Mouse (Mus musculus) heart, postnatal 0 days (tissue): ENCODE measurements at regions not wholly inside any gene's neighbourhood (a gene's known extent, or its start where the extent isn't known, plus 50 kb on each side); places are given as distances from the start of the nearest gene placed in this dataset.

Experiments used
- CTCF ChIP-seq: IDR thresholded peaks from 2 replicates; pipeline ENCODE4 v1.5.1; 2016; ENCODE audit warnings: antibody characterized with exemption, control low read depth, low read depth
- EP300 ChIP-seq: IDR thresholded peaks from 2 replicates; pipeline ENCODE4 v1.6.1; 2016; ENCODE audit warnings: antibody characterized with exemption, low read depth

GRCm38 (mm10) chr5:97204337-97204736 lies 92.9 kb upstream of the Paqr3 start:
- TF ChIP-seq CTCF (no peak), EP300 (no peak)
